Mouse (Mus musculus): ENCODE data around the gene Pttg1. TPM values are rescaled to one million over a fixed set of nuclear protein-coding genes. Genes with fewer than 3 reads are reported as not detected.

The Pttg1 gene
- polyA plus RNA-seq, 1 experiment: 40.7 TPM

DNA sequence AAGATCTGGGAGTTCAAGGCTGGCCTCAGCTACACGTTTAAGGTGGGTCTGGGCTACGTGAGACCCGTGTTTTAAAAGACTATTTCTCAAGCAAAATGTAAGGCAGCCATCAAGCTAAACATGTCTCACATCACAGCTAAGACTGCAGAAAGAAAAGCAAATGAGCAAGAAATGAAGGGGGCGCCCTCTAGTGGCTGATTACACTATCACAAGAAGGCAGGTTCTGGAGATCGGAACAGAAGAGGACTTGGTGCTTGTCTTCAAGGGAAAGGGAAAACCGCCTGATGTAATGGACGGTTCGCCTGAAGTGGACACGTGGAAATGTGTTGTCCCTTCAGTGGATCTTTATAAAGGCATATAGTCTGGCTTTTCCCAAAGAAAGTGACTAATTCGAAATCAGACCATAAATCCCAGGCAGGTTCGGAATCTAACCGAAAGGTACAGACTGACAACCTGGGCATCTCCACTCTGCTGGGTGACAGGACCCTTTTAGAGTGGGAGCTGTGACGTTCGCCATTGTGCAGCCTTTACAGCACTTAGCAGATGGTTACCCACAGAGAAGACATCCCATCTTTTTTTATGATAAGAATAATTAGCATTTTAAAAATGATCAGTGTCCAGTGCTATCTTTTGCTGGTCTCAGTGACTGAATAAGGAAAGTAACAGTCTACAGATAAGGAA is 13.1 kb downstream of the Pttg1 start:
- Histone ChIP-seq H3K27ac (ENCODE audit: insufficient read depth, low read length) (no peak overlapping the region), H3K4me3 (ENCODE audit: insufficient read depth, low read length) (no peak overlapping the region), H3K4me1 (ENCODE audit: control insufficient read depth, insufficient read depth, low read length) (no peaks in the 10 kb centered on the region)
- no peak for TF ChIP-seq POLR2A (IDR thresholded peaks at IDR 0.05; ENCODE audit: low read depth, low read length)
- no peak for TF ChIP-seq CTCF (IDR thresholded peaks at IDR 0.05; ENCODE audit: borderline replicate concordance, insufficient read depth, low read length)

DNA sequence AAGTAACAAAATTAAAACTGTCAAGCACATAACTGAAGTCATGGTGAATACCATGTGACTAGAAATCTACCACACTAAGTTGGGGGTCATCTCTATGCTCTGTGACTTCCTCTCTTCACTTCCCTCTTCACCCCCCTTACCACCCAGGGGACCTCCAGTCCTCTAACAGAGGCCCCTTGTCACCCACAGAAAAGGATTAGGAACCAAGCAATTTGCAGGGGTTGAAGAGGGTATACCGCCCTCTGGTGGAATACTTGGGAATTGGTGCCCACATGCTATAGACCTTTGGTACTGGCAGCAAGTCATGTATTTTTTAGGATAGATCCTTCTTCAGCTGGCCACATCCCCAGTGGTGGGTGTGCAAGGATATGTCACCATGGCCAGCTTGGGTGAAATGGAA is 14.6 kb downstream of the Pttg1 start:
- no peak overlapping the region for H3K27ac ChIP-seq (ENCODE audit: insufficient read depth, low read length)
- TF ChIP-seq CTCF (IDR thresholded peaks at IDR 0.05; ENCODE audit: borderline replicate concordance, insufficient read depth, low read length) (no peak), POLR2A (IDR thresholded peaks at IDR 0.05; ENCODE audit: low read depth, low read length) (no peak)
- no peaks in the 10 kb centered on the region for H3K4me1 ChIP-seq (ENCODE audit: control insufficient read depth, insufficient read depth, low read length)
- H3K4me3 ChIP-seq (ENCODE audit: insufficient read depth, low read length): no peak overlapping the region

DNA sequence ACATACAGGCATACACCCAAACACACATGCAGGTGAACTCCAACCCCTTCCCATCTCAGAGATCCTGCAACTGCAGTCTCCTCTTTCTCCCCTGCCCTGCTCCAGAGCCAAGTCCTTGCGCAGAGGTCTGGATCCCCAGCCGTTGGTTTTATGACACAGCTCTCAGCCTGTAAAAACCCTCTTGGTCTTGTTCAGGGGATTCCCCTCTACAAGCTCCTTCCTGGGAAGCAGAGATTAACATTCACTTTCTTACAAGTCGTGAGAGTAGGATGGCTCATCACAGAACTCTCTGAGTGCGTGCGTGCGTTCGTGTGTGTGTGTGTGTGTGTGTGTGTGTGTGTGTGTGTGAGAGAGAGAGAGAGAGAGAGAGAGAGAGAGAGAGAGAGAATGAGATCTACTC is 15.8 kb downstream of the Pttg1 start:
- Histone ChIP-seq H3K4me3 (ENCODE audit: insufficient read depth, low read length) (no peak overlapping the region), H3K4me1 (ENCODE audit: control insufficient read depth, insufficient read depth, low read length) (no peaks in the 10 kb centered on the region), H3K27ac (ENCODE audit: insufficient read depth, low read length) (no peak overlapping the region)
- TF ChIP-seq CTCF (IDR thresholded peaks at IDR 0.05; ENCODE audit: borderline replicate concordance, insufficient read depth, low read length): no peak
- no peak for TF ChIP-seq POLR2A (IDR thresholded peaks at IDR 0.05; ENCODE audit: low read depth, low read length)

- TF ChIP-seq POLR2A (IDR thresholded peaks at IDR 0.05; ENCODE audit: low read depth, low read length) (no peak), CTCF (IDR thresholded peaks at IDR 0.05; ENCODE audit: borderline replicate concordance, insufficient read depth, low read length) (no peak)
- H3K27ac ChIP-seq (ENCODE audit: insufficient read depth, low read length): no peak overlapping the region
- H3K4me3 ChIP-seq (ENCODE audit: insufficient read depth, low read length): no peak overlapping the region
- no peaks in the 10 kb centered on the region for H3K4me1 ChIP-seq (ENCODE audit: control insufficient read depth, insufficient read depth, low read length)
Observed at GRCm38 (mm10) chr11:43408888-43409287, 17.2 kb downstream of the Pttg1 start.

- H3K4me1 ChIP-seq (ENCODE audit: control insufficient read depth, insufficient read depth, low read length): no peaks in the 10 kb centered on the region
- no peak overlapping the region for H3K27ac ChIP-seq (ENCODE audit: insufficient read depth, low read length)
- no peak for TF ChIP-seq CTCF (IDR thresholded peaks at IDR 0.05; ENCODE audit: borderline replicate concordance, insufficient read depth, low read length)
- no peak for TF ChIP-seq POLR2A (IDR thresholded peaks at IDR 0.05; ENCODE audit: low read depth, low read length)
- H3K4me3 ChIP-seq (ENCODE audit: insufficient read depth, low read length): no peak overlapping the region
Observed at GRCm38 (mm10) chr11:43404150-43404807, 21.8 kb downstream of the Pttg1 start.

DNA sequence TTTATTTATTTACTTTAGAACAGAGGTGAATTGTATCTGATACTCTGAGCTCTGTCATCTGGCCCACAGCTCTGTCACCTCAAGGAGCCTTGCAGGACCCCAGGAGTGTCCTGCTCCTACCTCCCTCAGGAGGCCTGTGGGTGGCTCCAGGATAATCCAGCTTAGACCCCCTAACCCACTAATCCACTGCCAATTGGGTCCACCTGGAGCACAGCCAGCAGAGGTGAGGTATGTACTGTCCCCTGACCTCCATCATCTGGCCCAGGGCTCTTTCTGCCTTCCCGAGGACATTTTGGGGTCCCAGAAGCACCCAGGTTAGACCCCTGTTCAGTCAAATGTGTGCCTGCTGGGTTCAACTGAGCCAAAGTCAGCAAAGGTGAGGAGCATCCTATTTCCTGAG is 25.9 kb downstream of the Pttg1 start:
- Histone ChIP-seq H3K4me1 (ENCODE audit: control insufficient read depth, insufficient read depth, low read length) (no peaks in the 10 kb centered on the region), H3K27ac (ENCODE audit: insufficient read depth, low read length) (no peak overlapping the region), H3K4me3 (ENCODE audit: insufficient read depth, low read length) (no peak overlapping the region)
- TF ChIP-seq POLR2A (IDR thresholded peaks at IDR 0.05; ENCODE audit: low read depth, low read length) (no peak), CTCF (IDR thresholded peaks at IDR 0.05; ENCODE audit: borderline replicate concordance, insufficient read depth, low read length) (no peak)

DNA sequence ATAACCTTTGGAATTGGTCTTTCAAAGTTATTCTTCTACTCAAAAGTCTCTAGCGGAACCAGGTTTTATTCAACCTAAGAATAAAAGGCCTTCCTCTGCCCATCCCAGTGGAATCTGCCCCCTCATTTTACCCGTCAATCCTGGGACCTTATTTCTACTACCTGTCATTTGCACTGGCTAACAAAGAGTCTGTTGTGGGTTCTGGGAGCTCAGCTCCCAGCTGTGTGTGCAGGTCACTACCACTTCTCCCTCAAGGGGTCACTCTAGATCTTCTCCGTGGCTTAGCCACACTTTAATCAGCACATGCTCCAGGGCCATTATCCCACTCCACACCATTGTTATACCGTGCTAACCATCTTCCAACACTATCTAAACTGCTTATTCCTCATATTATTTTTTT is 26.8 kb downstream of the Pttg1 start:
- Histone ChIP-seq H3K4me1 (ENCODE audit: control insufficient read depth, insufficient read depth, low read length) (no peaks in the 10 kb centered on the region), H3K4me3 (ENCODE audit: insufficient read depth, low read length) (no peak overlapping the region), H3K27ac (ENCODE audit: insufficient read depth, low read length) (no peak overlapping the region)
- no peak for TF ChIP-seq POLR2A (IDR thresholded peaks at IDR 0.05; ENCODE audit: low read depth, low read length)
- no peak for TF ChIP-seq CTCF (IDR thresholded peaks at IDR 0.05; ENCODE audit: borderline replicate concordance, insufficient read depth, low read length)

GRCm38 (mm10) chr11:43396672-43397071 is 29.4 kb downstream of the Pttg1 start:
- Histone ChIP-seq H3K27ac (ENCODE audit: insufficient read depth, low read length) (no peak overlapping the region), H3K4me3 (ENCODE audit: insufficient read depth, low read length) (no peak overlapping the region), H3K4me1 (ENCODE audit: control insufficient read depth, insufficient read depth, low read length) (no peaks in the 10 kb centered on the region)
- TF ChIP-seq POLR2A (IDR thresholded peaks at IDR 0.05; ENCODE audit: low read depth, low read length) (no peak), CTCF (IDR thresholded peaks at IDR 0.05; ENCODE audit: borderline replicate concordance, insufficient read depth, low read length) (no peak)

DNA sequence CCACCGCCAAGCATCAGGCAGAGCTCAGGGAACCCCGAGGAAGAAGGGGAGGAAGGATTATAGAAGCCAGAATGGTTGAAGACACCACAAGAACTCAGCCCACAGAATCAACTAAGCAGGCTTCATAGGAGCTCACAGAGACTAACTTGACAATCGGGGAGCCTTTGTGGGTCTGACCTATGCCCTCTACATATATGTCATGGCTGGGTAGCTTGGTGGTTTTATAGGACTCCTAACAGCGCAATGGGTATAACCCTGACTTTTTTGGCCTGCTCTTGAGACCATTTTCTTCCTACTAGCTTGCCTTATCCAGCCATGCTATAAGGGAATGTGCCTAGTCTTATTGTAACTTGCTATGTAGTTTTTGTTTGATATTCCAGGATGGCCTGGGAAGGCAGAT is 29.8 kb downstream of the Pttg1 start:
- H3K27ac ChIP-seq (ENCODE audit: insufficient read depth, low read length): no peak overlapping the region
- TF ChIP-seq CTCF (IDR thresholded peaks at IDR 0.05; ENCODE audit: borderline replicate concordance, insufficient read depth, low read length): no peak
- no peak for TF ChIP-seq POLR2A (IDR thresholded peaks at IDR 0.05; ENCODE audit: low read depth, low read length)
- no peaks in the 10 kb centered on the region for H3K4me1 ChIP-seq (ENCODE audit: control insufficient read depth, insufficient read depth, low read length)
- H3K4me3 ChIP-seq (ENCODE audit: insufficient read depth, low read length): no peak overlapping the region

Measured in embryonic fibroblast, embryonic 13.5 days (primary cell).